Mouse (Mus musculus): Measurements from ENCODE around the gene Hspa4l.

Gene Hspa4l

DNA sequence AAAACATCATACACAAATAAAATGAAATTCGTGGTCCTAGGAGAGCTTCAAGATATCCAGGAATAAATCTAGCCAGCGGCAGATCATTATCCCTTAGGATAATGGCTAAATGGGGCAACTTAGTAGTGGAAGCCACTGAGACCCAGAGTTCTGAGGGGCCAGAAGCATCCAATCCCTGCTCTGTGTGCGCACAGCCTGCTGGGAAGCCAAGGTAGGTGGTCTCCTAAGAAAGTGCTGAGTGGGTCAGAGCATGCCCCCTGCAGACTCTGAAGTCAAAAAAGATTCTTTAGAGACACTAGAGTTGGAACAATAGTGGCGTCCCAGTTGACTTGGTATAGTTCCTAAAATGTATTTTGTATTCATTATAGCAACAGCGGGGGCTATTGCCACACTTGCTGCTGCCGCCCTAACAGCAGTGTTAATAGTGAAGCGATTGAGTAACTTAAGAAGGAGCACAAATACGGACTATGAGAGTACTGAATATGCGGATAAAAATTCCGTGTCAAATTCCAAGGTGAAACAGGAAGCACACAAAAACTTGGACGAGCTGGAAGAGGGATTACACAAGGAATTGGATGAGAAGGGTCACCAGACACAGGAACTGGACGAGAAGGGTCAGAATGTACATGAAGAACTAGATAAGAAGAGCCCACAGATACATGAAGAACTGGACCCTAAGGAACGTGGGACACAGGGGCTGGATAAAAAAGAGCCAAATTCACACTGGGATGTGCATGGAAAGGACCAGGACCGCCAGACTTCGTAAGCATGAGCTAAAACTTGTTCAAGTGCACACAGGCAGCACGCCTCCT is at the start of gene Hspa4l:
Gene Hspa4l (plus strand): TSS at position 472 of the 812 bp plus-strand sequence.
- no peak for DNase-seq (ENCODE audit: low read depth, low spot score)

DNA sequence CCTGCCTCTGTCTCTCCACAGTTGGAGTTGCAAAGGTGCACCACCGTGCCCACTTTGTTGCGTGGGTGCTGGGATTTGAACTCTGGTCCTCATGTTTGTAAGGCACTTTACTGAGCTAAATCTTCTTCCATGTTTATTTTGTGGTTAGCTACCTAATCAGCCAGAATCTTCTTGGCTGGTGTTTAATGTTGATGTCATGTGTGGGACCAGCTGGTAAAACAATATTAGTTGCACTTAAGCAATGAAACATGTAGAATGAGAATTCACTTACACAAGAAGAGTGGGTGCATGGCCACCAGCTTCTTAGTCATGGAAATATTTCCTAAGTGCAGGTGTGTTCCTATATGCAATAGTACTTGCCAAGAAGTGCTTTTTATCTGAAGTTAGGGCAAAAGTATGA is 49.1 kb upstream of the Hspa4l start:
- DNase-seq (ENCODE audit: low read depth, low spot score): no peak

DNA sequence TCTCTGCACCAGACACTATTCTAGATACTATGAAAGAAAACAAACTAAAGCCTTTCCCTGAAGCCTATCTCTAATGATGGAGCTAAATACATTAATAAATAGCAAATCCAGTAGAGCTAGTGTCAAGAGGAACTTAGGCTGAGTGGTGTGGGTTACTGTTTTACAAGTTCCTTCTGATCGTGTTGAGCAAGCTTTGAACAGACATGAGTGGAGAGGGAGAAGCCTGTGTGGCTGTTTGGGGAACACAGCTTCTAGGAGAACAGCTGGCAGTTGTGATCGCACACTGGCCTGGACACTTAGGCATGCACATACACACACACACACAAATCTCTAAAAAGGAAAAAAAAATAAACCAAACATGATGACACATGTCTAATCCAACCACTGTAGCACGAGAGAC is 45.5 kb upstream of the Hspa4l start:
- no peak for DNase-seq (ENCODE audit: low read depth, low spot score)

DNA sequence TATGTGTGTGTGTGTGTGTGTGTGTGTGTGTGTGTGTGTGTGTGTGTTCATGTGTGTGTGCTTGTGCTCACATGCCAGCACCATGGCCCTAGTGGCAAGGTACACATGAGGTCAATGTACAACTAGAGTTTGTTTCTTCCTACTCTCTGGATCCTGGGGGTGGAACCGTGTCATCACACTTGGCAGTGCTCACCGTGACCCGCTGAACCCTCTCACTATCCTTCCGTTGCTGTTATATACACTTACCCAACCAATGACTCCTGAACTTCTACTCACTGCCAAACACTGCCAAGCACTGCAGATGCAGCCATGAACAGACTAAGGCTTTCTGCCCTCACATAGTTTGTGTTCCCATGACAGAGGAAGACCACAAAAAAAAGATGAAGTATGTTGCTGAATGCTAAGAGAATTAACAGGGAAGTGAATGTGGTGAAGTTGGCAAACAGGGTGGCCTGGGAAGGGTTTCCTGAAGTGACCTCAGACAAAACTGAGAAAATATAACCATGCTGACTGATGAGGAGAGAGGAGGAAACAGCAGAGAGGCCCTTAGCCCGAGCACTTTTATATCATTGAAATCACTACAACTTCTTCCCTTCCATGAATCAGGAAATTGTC is 39.4 kb upstream of the Hspa4l start:
- DNase-seq (ENCODE audit: low read depth, low spot score): no peak

DNA sequence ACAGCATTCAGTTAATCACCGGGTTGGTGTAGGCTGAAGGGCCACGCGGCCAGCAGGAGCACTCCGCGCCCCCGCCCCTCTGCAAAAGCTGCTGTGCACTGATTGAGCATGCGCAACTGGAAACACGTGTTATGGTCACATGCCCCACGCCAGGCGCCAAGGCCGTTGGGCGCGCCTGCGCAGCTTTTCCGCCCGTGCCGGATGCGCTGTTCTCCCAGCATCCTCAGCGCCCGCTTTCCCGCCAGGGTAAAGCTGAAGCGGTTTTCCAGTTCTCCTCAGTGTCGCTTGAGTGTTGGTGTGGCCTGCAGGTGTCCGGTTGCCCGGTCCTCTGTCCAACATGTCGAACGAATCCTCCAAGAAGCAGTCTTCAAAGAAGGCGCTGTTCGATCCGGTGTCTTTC is 35.6 kb upstream of the Hspa4l start, which contains the start of gene Slc25a31:
Gene Slc25a31 (plus strand): TSS at position 201 of the 400 bp plus-strand sequence.
- no peak for DNase-seq (ENCODE audit: low read depth, low spot score)

DNA sequence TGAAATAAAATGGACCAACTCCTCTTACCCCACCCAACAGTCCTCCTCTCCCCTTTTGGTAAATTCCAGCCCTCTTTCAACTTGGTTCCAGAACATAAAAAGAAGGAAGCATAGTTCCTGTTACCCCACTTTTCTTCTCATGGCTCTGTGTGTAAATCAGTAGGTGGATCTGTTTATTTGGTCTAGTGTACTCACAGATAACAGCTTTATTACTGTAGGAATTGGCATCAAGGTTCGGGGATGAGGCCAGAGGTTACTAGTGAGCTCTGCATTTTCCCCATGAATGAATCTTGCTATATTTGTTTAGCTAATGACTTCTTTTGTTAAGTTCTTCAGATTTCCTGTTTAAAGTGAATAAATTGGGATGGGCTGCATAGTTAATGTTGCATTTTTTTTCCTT is 28.2 kb upstream of the Hspa4l start:
- DNase-seq (ENCODE audit: low read depth, low spot score): no peak

DNA sequence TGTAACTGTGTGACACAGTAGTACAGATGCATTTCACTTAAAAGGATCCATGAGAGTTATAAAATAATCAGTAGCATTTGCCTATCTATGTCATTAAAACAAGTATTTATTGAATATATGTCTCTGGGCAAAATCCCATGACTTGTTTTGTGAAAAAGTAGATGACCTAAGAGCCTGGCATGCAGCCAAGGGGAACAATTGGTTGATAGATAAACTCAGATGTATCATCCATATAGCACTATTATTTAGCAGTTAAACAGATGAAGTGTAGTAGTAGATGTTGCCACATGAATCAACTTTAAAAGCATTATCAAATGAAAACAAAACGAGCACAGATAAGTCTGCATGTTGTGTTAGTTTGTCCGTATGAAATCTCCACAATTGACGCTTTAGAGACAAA is 25.3 kb upstream of the Hspa4l start:
- no peak for DNase-seq (ENCODE audit: low read depth, low spot score)

DNA sequence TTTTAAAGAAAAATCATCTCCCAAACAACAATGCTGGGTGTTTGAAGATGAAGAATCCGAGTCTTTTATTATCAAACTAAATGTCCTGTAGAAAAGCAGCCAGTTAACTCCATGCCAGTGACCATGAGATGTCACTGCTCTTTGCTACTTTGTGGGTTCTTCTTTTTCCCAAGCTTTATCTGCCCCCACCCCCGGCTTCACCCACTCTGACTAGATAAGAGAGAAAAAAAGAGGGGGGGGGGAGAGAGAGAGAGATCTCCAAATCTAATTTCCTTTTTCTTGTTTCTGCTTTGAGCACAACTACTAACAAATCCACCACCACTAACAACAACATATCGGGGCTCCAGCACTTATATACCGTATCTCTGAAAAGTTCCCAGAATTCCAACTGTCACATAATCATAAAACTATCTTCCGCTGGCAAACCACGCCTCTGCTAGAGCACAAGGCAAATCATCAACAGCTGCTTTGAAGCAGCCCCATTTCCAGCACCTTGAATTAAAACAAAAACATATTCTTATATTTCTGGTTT is 5.8 kb upstream of the Hspa4l start:
- no peak for DNase-seq (ENCODE audit: low read depth, low spot score)

DNA sequence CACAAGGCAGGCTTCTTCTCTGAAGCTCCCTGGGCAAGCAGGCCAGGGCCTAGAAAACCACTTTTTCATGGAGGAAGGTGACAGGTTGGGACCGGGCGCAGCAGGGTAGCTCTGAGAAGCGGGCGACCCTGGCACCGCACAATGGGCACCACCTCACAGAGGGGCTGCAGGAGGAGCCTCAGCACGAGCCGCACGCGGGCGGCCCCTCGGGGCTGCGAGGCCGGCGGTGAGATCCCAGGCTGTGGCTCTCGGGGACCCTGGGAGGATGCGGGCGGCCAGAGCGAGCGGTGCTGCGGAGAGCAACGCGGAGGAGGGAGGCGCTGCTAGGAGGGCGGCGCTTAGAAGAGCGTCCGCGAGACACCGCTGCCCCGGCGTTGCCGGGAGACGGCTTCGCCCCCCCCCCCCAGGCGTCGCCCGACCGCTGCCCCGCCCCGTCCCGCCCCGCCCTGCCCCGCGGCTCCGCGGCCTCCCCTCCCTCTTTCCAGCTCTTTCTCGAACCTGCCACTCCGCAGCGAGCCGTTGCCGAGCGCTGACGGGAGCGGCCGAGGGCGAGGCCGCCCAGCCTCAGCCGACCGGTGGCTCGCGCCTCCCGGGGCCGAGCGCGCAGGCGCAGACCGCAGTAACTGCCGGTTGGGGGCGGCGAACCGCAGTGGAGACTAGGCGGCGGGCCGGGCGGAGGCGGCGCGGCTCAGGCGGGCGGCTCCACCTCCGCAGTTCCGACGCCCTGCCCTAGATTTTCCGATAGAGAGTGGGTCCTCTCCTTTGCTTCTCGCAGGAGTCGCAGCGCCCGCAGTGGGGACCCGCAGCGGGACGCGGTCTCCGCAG is 753 bp downstream of the Hspa4l start:
- peak; percentile 57 for DNase-seq (ENCODE audit: low read depth, low spot score)

DNA sequence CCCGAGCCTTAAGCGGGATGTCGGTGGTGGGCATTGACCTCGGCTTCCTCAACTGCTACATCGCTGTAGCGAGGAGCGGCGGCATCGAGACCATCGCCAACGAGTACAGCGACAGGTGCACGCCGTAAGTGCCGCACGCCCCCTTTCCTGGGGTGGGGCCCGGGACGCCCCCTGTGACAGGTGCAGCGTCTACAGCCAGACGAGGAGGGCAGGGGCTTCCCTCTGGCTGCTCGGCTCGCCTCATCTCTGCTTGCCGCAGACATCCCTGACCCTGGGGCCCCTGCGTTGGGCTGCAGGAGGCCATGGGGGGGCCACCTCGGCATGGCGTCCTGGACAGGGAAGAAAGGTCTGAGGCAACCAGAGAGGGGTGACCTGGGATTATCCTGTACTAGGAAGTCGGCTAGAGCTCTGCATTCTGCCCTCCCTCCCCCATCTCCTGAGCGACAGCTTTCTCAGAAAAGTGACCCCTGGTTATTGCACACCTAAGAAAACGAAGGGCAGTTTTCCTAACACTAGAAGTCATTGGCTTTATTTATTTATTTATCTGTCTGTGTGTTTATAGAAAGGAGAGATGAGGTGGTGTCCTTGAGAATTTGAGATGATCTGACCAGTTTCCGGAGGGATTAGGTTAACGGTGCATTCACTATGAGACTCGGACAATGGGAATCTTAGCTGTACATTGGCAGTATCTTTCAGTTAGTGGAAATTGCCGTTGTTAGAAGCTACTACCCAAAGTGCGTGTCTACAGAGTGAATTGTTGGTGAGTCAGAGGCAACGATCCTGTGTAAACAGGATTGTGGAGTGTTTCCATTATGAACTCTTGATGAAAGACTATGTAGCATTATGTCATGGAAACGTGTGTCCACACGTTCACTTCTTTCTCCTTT is 1.6 kb downstream of the Hspa4l start:
- DNase-seq (ENCODE audit: low read depth, low spot score): no peak

DNA sequence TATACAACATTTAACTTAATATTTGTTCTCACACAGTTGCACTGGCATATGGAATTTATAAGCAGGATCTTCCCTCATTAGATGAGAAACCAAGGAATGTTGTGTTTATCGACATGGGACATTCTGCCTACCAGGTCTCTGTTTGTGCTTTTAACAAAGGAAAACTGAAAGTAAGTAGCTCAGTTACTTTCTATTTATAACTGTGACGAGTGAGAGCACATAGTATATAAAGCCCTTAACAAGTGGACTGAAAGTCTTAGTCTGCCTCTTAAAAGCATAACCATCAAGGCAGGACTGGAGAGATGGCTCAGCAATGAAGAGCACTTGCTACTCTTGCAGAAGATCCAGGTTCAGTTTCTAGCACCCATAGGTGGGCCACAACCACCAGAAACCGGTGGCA is 16.5 kb downstream of the Hspa4l start:
- no peak for DNase-seq (ENCODE audit: low read depth, low spot score)

DNA sequence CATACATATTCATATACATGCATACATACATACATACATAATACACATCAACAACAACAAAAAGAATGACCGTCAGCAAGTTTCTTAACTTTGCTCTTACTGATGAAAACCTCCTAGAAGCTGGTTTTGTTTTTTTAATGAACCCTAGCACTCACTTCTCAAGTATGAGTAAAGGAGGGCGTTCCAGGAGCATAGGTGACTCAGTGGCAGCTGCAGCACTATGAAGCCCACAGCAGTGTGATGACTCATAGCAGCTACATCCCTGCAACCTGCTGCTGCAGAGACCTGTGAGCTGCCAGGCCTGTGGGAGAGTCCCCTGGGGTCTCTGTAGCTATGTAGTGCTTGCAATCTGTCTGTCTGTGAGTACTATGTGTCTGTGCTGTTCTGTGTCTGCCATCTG is 17.0 kb downstream of the Hspa4l start:
- DNase-seq (ENCODE audit: low read depth, low spot score): no peak

DNA sequence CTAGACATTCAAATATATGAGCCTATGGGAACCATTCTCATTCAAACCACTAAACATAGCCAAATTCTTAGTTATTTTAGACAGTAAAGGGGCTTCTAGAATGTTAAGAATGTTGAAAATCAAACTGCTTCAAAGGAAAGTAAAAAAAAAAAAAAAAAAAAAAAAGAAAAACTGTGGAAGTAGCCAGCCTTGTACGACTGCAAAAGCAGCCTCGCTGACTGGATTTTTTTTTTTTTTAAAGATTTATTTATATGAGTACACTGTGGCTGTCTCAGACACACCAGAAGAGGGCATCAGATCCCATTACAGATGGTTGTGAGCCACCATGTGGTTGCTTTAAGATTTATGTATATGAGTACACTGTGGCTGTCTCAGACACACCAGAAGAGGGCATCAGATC is 49.5 kb downstream of the Hspa4l start:
- no peak for DNase-seq (ENCODE audit: low read depth, low spot score)

DNA sequence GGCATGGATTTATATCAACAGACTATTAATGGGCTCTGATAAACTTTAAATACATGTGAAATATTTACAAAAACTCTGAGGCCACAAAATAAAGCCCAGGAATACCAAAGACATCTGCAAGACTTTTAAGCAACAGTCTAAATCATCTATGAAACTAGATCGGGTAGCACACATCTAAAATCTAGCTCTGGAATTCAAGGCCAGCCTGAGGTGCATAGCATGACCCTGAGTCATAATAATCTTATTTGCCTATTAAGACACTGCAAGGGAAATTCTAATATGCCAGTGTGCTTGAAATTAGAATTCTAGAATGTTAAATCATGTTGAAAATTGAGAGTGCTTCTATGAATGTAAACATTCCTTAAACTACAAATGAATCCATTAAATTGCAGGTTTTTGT is 53.8 kb downstream of the Hspa4l start:
- no peak for DNase-seq (ENCODE audit: low read depth, low spot score)

DNA sequence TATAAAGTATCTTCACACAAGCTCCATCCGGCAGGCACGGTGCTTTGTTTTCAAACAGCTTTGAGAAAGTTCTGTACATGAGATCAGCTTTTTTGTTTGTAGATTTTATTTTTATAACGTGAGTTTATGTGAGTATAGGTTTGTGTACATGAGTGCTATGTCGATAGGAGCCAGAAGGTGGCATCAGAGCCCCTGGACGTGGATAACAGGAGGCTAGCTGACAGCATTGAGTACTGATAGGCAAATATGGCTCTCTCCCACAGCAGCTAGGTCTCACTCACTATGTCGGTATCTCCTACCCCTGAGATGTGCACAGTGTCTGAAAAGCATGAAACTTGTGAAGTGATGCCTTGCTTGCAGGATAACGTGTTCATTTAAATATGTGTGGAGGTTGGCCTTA is 54.2 kb downstream of the Hspa4l start:
- DNase-seq (ENCODE audit: low read depth, low spot score): peak; percentile 11

DNA sequence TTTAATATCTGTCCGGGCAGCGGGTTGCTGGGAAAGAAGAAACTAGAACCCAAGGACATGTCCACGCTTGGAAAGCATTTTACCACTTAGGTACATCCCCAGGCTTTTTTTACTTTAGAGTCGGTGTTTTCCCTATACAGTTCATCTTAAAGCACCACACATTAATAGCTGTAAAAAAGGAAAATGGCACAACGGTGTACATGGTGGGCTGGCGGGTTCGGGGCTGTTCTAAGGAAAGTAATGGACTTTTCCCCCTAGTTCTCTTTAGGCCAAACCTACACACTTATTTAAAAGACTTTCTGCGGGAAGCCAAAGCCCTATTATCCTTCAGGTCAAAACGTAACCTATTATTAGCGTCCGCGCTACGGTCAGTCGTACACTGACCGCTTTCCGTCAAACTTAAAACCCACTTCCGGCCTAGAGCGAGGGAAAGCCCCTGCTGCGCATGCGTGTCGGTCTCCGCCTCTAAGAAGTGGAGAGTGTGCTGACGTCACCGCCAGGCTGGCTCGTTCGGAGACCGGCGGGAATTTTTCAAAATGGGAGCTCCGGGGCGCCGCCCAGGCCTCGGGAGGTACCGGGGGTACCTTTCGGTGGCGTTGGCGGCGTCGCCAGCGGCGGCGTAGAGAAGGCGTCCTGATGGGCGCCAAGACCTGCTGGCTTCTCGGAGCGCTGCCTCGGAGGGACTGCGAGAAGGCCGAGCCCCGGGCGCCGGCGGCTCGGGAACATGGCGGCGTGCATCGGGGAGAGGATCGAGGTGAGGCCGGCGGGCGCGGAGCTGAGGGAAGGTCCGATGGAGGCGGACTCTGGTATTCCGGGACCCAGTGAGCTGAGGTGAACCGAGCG is 55.5 kb downstream of the Hspa4l start, which contains the start of gene Plk4:
Gene Plk4 (plus strand): TSS at position 490 of the 843 bp plus-strand sequence.
- peak; percentile 70 for DNase-seq (ENCODE audit: low read depth, low spot score)

DNA sequence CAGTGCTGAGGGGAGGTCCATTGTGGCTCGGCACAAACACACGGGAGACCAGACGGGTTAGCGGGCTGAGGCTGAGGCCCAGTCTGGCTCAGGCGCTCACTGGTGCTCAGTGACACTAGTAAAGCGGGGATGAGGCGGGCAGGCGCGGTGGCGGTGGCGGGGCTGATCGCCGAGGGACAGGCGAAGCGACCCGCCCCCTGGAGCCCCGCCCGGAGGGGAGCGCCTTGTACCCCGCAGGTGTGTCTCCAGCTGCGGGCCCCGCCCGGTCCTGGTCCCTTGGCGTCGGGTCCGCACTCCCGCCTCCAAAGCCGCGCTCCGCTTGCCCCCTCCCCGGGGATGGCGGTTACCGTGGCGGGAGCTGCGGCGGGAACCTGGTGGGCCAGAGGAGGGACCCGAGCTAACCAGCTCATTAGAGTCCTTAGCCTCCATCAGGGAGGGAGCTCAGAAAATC is 56.1 kb downstream of the Hspa4l start:
- peak; percentile 18 for DNase-seq (ENCODE audit: low read depth, low spot score)

DNA sequence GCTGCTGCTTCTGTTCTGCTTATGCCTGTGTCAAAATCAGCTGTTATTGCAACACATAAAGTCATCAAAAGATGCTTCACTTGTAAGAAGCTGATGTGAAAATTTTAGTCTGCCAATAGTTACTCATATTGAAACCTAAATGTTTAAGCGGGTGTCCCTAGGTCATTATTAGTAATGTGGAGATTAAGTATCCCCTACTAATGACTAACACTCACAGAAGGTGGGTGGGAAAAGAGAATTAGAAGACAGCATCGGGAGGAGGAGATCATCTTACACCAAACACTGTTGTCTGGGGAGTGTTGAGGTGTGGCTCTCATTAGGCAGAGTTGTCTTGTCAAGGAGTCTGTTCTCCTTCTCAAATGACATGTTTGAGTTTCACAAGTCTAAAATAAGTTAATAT is 62.6 kb downstream of the Hspa4l start:
- no peak for DNase-seq (ENCODE audit: low read depth, low spot score)

DNA sequence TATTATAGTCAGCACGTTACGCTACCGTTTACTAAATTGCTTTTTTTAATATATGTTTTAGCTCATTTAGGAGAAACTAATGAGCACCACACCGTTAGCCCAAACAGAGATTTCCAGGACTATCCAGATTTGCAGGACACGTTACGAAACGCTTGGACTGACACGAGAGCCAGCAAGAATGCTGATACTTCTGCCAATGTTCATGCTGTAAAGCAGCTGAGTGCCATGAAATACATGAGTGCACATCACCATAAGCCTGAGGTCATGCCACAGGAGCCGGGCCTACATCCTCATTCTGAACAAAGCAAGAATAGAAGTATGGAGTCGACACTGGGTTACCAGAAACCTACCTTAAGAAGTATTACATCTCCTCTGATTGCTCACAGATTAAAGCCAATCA is 64.4 kb downstream of the Hspa4l start:
- no peak for DNase-seq (ENCODE audit: low read depth, low spot score)

DNA sequence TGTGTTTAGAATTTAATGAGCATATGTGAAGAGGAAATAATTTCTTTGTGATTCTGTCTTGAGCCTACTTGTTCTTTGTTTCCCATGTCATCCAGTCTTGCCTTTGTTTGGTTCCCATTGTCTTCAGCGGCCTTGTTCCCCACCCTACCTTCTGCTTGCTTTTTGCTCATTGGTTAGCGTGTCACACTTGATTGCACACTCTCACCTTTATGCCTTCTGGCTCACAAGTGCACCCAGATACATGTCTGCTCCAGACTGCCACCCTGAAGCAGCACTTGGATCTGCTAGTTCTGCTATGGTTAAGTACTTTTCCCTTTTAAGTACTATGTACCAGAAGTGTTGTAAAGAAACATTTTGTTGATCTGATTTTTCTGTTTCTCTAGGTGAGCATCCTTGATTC is 65.6 kb downstream of the Hspa4l start:
- DNase-seq (ENCODE audit: low read depth, low spot score): no peak
